Mouse (Mus musculus) heart, embryonic 11.5 days (tissue): ENCODE results near the gene Acot5. TPM values are rescaled to one million over a fixed set of nuclear protein-coding genes. Genes with fewer than 3 reads are reported as not detected.

ENCODE experiments used
- ATAC-seq: fragments of 200-750 bp; cut with Nextera tagmentation; replicated peaks from 2 replicates; pipeline ENCODE4 v1.8.0; 2017; ENCODE audit warnings: moderate library complexity; ENCODE audit not compliant: insufficient number of reproducible peaks, low FRiP score, low TSS enrichment
- H3K27ac ChIP-seq: fragments of 300-500 bp; sonication (generic); 2 replicates; pipeline ENCODE4 v1.5.1; 2014; ENCODE audit warnings: mild to moderate bottlenecking, low read depth, low read length
- H3K27me3 ChIP-seq: fragments of 300-500 bp; sonication (generic); 2 replicates; pipeline ENCODE4 v1.6.1; 2014; ENCODE audit warnings: mild to moderate bottlenecking, low read length, mixed read lengths; ENCODE audit not compliant: control insufficient read depth, insufficient read depth
- H3K36me3 ChIP-seq: fragments of 300-500 bp; sonication (generic); 2 replicates; pipeline ENCODE4 v1.6.1; 2014; ENCODE audit warnings: mild to moderate bottlenecking, low read length, moderate library complexity, mixed read lengths; ENCODE audit not compliant: control insufficient read depth, insufficient read depth
- H3K4me1 ChIP-seq: fragments of 300-500 bp; sonication (generic); 2 replicates; pipeline ENCODE4 v1.6.1; 2014; ENCODE audit warnings: low read length; ENCODE audit not compliant: control insufficient read depth, insufficient read depth
- H3K4me2 ChIP-seq: fragments of 300-500 bp; sonication (generic); 2 replicates; pipeline ENCODE4 v1.6.1; 2014; ENCODE audit warnings: mild to moderate bottlenecking, moderate library complexity
- H3K4me3 ChIP-seq: fragments of 300-500 bp; sonication (generic); 2 replicates; pipeline ENCODE4 v1.5.1; 2014; ENCODE audit warnings: low read depth, low read length
- H3K9ac ChIP-seq: fragments of 300-500 bp; sonication (generic); 2 replicates; pipeline ENCODE4 v1.6.1; 2014; ENCODE audit warnings: mild to moderate bottlenecking, low read depth, low read length, moderate library complexity
- H3K9me3 ChIP-seq: fragments of 300-500 bp; sonication (generic); replicated peaks from 2 replicates; pipeline ENCODE4 v1.6.1; 2016; ENCODE audit warnings: low read length; ENCODE audit not compliant: control insufficient read depth
- WGBS: fragments of 180-500 bp; shearing (Covaris S2); extraction: QIAGEN DNeasy Blood & Tissue Kit; methylation state at CpG from one replicate; pipeline ENCODE4 v1.1.7; 2014; ENCODE audit not compliant: insufficient replicate concordance; 5-methylcytosine and 5-hydroxymethylcytosine counted together
- polyA plus RNA-seq: library from polyadenylated mRNA; unstranded; fragments of >200 nt; fragmentation: Nextera tagmentation; extraction: Ambion mirVana; gene quantifications from 2 replicates; pipeline ENCODE4 v1.2.1, GENCODE M21; 2014

The Acot5 gene
- polyA plus RNA-seq, 1 experiment from 2014 or later, result not detected

GRCm38 (mm10) chr12:84051937-84052474 is 17.1 kb upstream of the Acot5 start, which contains the start of gene Acot3:
Gene Acot3 (plus strand): TSS chr12:84052144.
- ATAC-seq, result no peak

GRCm38 (mm10) chr12:84052609-84053008 is 16.5 kb upstream of the Acot5 start:
- peak overlapping the region; percentile 91; the same call in 1 of the 2 replicates for H3K4me2 ChIP-seq
- 71% methylated on average over 7 of the region's 7 CpGs for WGBS

More at GRCm38 (mm10) chr12:84051937-84052474, 17.1 kb upstream of the Acot5 start, which contains the start of gene Acot3:
- peak within 1 kb of the TSS; percentile 46; the same call in 1 of the 2 replicates for H3K4me3 ChIP-seq
- H3K9me3 ChIP-seq, result 0 out of 2 replicates have a peak, but pooled peaks cover 2% of the 10 kb centered on the region
- H3K27me3 ChIP-seq, result peaks cover 19% of the 10 kb centered on the region
- no peak within 1 kb of the TSS for H3K9ac ChIP-seq
- WGBS, result 70% methylated on average over 5 of the region's 5 CpGs
- peak within 1 kb of the TSS; percentile 91 for H3K4me2 ChIP-seq
- H3K27ac ChIP-seq, result no peak within 1 kb of the TSS
- peaks cover 5% of the 10 kb centered on the region for H3K4me1 ChIP-seq
- H3K36me3 ChIP-seq, result no peaks in the 10 kb centered on the region

GRCm38 (mm10) chr12:84053173-84053572 is 16.0 kb upstream of the Acot5 start:
- peak overlapping the region; percentile 91 for H3K4me2 ChIP-seq
- H3K27me3 ChIP-seq, result peaks cover 19% of the 10 kb centered on the region
- 0 out of 2 replicates have a peak, but pooled peaks cover under 1% of the 10 kb centered on the region for H3K9me3 ChIP-seq
- no peaks in the 10 kb centered on the region for H3K36me3 ChIP-seq
- WGBS, result 10% methylated on average over 16 of the region's 16 CpGs
- H3K4me1 ChIP-seq, result peaks cover 5% of the 10 kb centered on the region
- H3K27ac ChIP-seq, result no peak overlapping the region
- H3K4me3 ChIP-seq, result peak overlapping the region; percentile 46
- H3K9ac ChIP-seq, result peak overlapping the region; percentile 49; the same call in 1 of the 2 replicates
- ATAC-seq, result no peak

More at GRCm38 (mm10) chr12:84052609-84053008, 16.5 kb upstream of the Acot5 start:
- H3K4me1 ChIP-seq, result peaks cover 5% of the 10 kb centered on the region
- no peak overlapping the region for H3K9ac ChIP-seq
- H3K27me3 ChIP-seq, result peaks cover 19% of the 10 kb centered on the region
- no peak overlapping the region for H3K27ac ChIP-seq
- H3K4me3 ChIP-seq, result no peak overlapping the region; the same call in 1 of the 2 replicates
- H3K9me3 ChIP-seq, result 0 out of 2 replicates have a peak, but pooled peaks cover 2% of the 10 kb centered on the region
- ATAC-seq, result no peak
- no peaks in the 10 kb centered on the region for H3K36me3 ChIP-seq

GRCm38 (mm10) chr12:84053679-84054391 is 15.3 kb upstream of the Acot5 start:
- 3% methylated on average over 39 of the region's 46 CpGs for WGBS
- H3K36me3 ChIP-seq, result no peaks in the 10 kb centered on the region
- H3K4me1 ChIP-seq, result peaks cover 5% of the 10 kb centered on the region
- H3K27ac ChIP-seq, result no peak overlapping the region
- ATAC-seq, result no peak
- peak overlapping the region; percentile 91 for H3K4me2 ChIP-seq
- H3K27me3 ChIP-seq, result peaks cover 19% of the 10 kb centered on the region
- H3K9ac ChIP-seq, result peak overlapping the region; percentile 49; the same call in 1 of the 2 replicates
- peak overlapping the region; percentile 46 for H3K4me3 ChIP-seq
- H3K9me3 ChIP-seq, result no peaks in the 10 kb centered on the region

GRCm38 (mm10) chr12:84060946-84061345 is 8.2 kb upstream of the Acot5 start:
- Histone ChIP-seq H3K4me3 (no peak overlapping the region), H3K36me3 (no peaks in the 10 kb centered on the region), H3K9me3 (no peaks in the 10 kb centered on the region), H3K27ac (no peak overlapping the region), H3K9ac (no peak overlapping the region), H3K27me3 (no peaks in the 10 kb centered on the region), H3K4me1 (no peaks in the 10 kb centered on the region), H3K4me2 (no peak overlapping the region)
- ATAC-seq, result no peak
- 24% methylated on average over 2 of the region's 2 CpGs for WGBS

- H3K27ac ChIP-seq, result no peak overlapping the region
- H3K36me3 ChIP-seq, result no peaks in the 10 kb centered on the region
- H3K27me3 ChIP-seq, result peaks cover 2% of the 10 kb centered on the region; the same call in 1 of the 2 replicates
- WGBS, result 89% methylated on average over 20 of the region's 20 CpGs
- ATAC-seq, result no peak
- no peaks in the 10 kb centered on the region for H3K9me3 ChIP-seq
- no peak overlapping the region for H3K4me2 ChIP-seq
- no peak overlapping the region for H3K9ac ChIP-seq
- H3K4me3 ChIP-seq, result no peak overlapping the region
- no peaks in the 10 kb centered on the region for H3K4me1 ChIP-seq
Measured at GRCm38 (mm10) chr12:84062336-84062735, 6.8 kb upstream of the Acot5 start.

- no peak overlapping the region for H3K27ac ChIP-seq
- peaks cover 10% of the 10 kb centered on the region for H3K27me3 ChIP-seq
- H3K9ac ChIP-seq, result no peak overlapping the region
- H3K4me3 ChIP-seq, result no peak overlapping the region
- H3K9me3 ChIP-seq, result no peaks in the 10 kb centered on the region
- H3K4me1 ChIP-seq, result no peaks in the 10 kb centered on the region
- H3K4me2 ChIP-seq, result no peak overlapping the region
- WGBS, result 66% methylated on average over 5 of the region's 5 CpGs
- ATAC-seq, result no peak
- no peaks in the 10 kb centered on the region for H3K36me3 ChIP-seq
Measured at GRCm38 (mm10) chr12:84063228-84063627, 5.9 kb upstream of the Acot5 start.

- H3K36me3 ChIP-seq, result no peaks in the 10 kb centered on the region
- no peak overlapping the region for H3K4me3 ChIP-seq
- H3K4me1 ChIP-seq, result no peaks in the 10 kb centered on the region
- H3K4me2 ChIP-seq, result no peak overlapping the region
- H3K9me3 ChIP-seq, result no peaks in the 10 kb centered on the region
- no peak overlapping the region for H3K9ac ChIP-seq
- no peak for ATAC-seq
- H3K27me3 ChIP-seq, result peaks cover 16% of the 10 kb centered on the region
- WGBS, result 75% methylated on average over 2 of the region's 2 CpGs
- no peak overlapping the region for H3K27ac ChIP-seq
Measured at GRCm38 (mm10) chr12:84063833-84064232, 5.3 kb upstream of the Acot5 start.
